Mouse (Mus musculus) stomach, embryonic 15.5 days (tissue): ENCODE results near the gene Gm20388. TPM values are rescaled to one million over a fixed set of nuclear protein-coding genes. Genes with fewer than 3 reads are reported as not detected.

Experiments used
- ATAC-seq: fragments of 200-750 bp; cut with Nextera tagmentation; 2 replicates; pipeline ENCODE4 v1.8.0; 2017; ENCODE audit warnings: low read depth, moderate number of reproducible peaks, moderate TSS enrichment; ENCODE audit not compliant: insufficient read depth, low FRiP score
- H3K27ac ChIP-seq: fragments of 300-500 bp; sonication (generic); 2 replicates; pipeline ENCODE4 v1.5.1; 2015; ENCODE audit warnings: mild to moderate bottlenecking, inconsistent platforms
- H3K27me3 ChIP-seq: fragments of 300-500 bp; sonication (generic); replicated peaks from 2 replicates; pipeline ENCODE4 v1.6.1; 2015; ENCODE audit warnings: inconsistent platforms
- H3K36me3 ChIP-seq: fragments of 300-500 bp; sonication (generic); 2 replicates; pipeline ENCODE4 v1.6.1; 2015; ENCODE audit warnings: inconsistent platforms
- H3K4me1 ChIP-seq: fragments of 300-500 bp; sonication (generic); 2 replicates; pipeline ENCODE4 v1.6.1; 2015; ENCODE audit warnings: inconsistent platforms
- H3K4me2 ChIP-seq: fragments of 300-500 bp; sonication (generic); 2 replicates; pipeline ENCODE4 v1.6.1; 2015; ENCODE audit warnings: mild to moderate bottlenecking, inconsistent platforms
- H3K4me3 ChIP-seq: fragments of 300-500 bp; sonication (generic); replicated peaks from 2 replicates; pipeline ENCODE4 v1.5.1; 2015; ENCODE audit warnings: inconsistent platforms
- H3K9ac ChIP-seq: fragments of 300-500 bp; sonication (generic); 2 replicates; pipeline ENCODE4 v1.6.1; 2015; ENCODE audit warnings: inconsistent platforms
- H3K9me3 ChIP-seq: fragments of 300-500 bp; sonication (generic); 2 replicates; pipeline ENCODE4 v1.6.1; 2016; ENCODE audit warnings: inconsistent platforms
- WGBS: fragments of 180-500 bp; shearing (Covaris S2); methylation state at CpG from one replicate; pipeline ENCODE4 v1.1.7; 2015; 5-methylcytosine and 5-hydroxymethylcytosine counted together
- polyA plus RNA-seq: library from polyadenylated mRNA; unstranded; fragments of >200 nt; fragmentation: Nextera tagmentation; extraction: Ambion mirVana; gene quantifications from 2 replicates; pipeline ENCODE4 v1.2.1, GENCODE M21; 2015

The Gm20388 gene
- polyA plus RNA-seq, 1 experiment from 2014 or later, result not detected

- Histone ChIP-seq H3K27ac (no peak overlapping the region), H3K9me3 (no peaks in the 10 kb centered on the region), H3K36me3 (no peaks in the 10 kb centered on the region), H3K4me1 (peaks cover 20% of the 10 kb centered on the region), H3K4me3 (no peak overlapping the region), H3K4me2 (no peak overlapping the region), H3K9ac (no peak overlapping the region), H3K27me3 (no peaks in the 10 kb centered on the region)
- WGBS, result 56% methylated on average over 20 of the region's 20 CpGs
- ATAC-seq, result no peak; the same call in 1 of the 2 replicates
These were observed 2199.7 kb downstream of the Gm20388 start for GRCm38 (mm10) chr8:122110240-122110866.

GRCm38 (mm10) chr8:122110867-122111253 is 2200.2 kb downstream of the Gm20388 start:
- no peak overlapping the region for H3K27ac ChIP-seq

GRCm38 (mm10) chr8:122111745-122112144 is 2201.1 kb downstream of the Gm20388 start:
- no peak overlapping the region for H3K4me2 ChIP-seq
- H3K9ac ChIP-seq, result no peak overlapping the region
- no peak overlapping the region for H3K4me3 ChIP-seq
- no peak for ATAC-seq
- H3K27me3 ChIP-seq, result no peaks in the 10 kb centered on the region
- no peaks in the 10 kb centered on the region for H3K9me3 ChIP-seq
- H3K36me3 ChIP-seq, result no peaks in the 10 kb centered on the region
- 45% methylated on average over 11 of the region's 11 CpGs for WGBS
- no peak overlapping the region for H3K27ac ChIP-seq
- H3K4me1 ChIP-seq, result peaks cover 10% of the 10 kb centered on the region; the same call in 1 of the 2 replicates

More at GRCm38 (mm10) chr8:122110867-122111253, 2200.2 kb downstream of the Gm20388 start:
- no peaks in the 10 kb centered on the region for H3K27me3 ChIP-seq
- H3K4me1 ChIP-seq, result peaks cover 19% of the 10 kb centered on the region
- no peaks in the 10 kb centered on the region for H3K9me3 ChIP-seq
- 30% methylated on average over 6 of the region's 6 CpGs for WGBS
- no peak overlapping the region for H3K9ac ChIP-seq
- H3K4me3 ChIP-seq, result no peak overlapping the region
- no peaks in the 10 kb centered on the region for H3K36me3 ChIP-seq
- no peak overlapping the region for H3K4me2 ChIP-seq
- ATAC-seq, result no peak

- no peak overlapping the region for H3K27ac ChIP-seq
- 62% methylated on average over 14 of the region's 14 CpGs for WGBS
- H3K4me2 ChIP-seq, result no peak overlapping the region
- H3K9ac ChIP-seq, result no peak overlapping the region
- no peak overlapping the region for H3K4me3 ChIP-seq
- H3K9me3 ChIP-seq, result no peaks in the 10 kb centered on the region
- no peak for ATAC-seq
- no peaks in the 10 kb centered on the region for H3K36me3 ChIP-seq
- H3K27me3 ChIP-seq, result no peaks in the 10 kb centered on the region
- H3K4me1 ChIP-seq, result peaks cover 10% of the 10 kb centered on the region; the same call in 1 of the 2 replicates
These were observed 2201.8 kb downstream of the Gm20388 start for GRCm38 (mm10) chr8:122112264-122112965.

GRCm38 (mm10) chr8:122114890-122115289 is 2204.2 kb downstream of the Gm20388 start:
- H3K4me1 ChIP-seq, result peaks cover 13% of the 10 kb centered on the region; the same call in 1 of the 2 replicates
- no peaks in the 10 kb centered on the region for H3K27me3 ChIP-seq

GRCm38 (mm10) chr8:122116716-122117357 is 2206.2 kb downstream of the Gm20388 start:
- Histone ChIP-seq H3K4me1 (0 out of 2 replicates have a peak, but pooled peaks cover 3% of the 10 kb centered on the region), H3K9ac (no peak overlapping the region)

More at GRCm38 (mm10) chr8:122114890-122115289, 2204.2 kb downstream of the Gm20388 start:
- no peak overlapping the region for H3K4me3 ChIP-seq
- no peaks in the 10 kb centered on the region for H3K36me3 ChIP-seq
- no peak for ATAC-seq
- H3K9me3 ChIP-seq, result no peaks in the 10 kb centered on the region
- no peak overlapping the region for H3K9ac ChIP-seq
- 89% methylated on average over 2 of the region's 2 CpGs for WGBS
- H3K4me2 ChIP-seq, result no peak overlapping the region
- no peak overlapping the region for H3K27ac ChIP-seq

GRCm38 (mm10) chr8:122118097-122118496 is 2207.5 kb downstream of the Gm20388 start:
- no peaks in the 10 kb centered on the region for H3K9me3 ChIP-seq
- 71% methylated on average over 10 of the region's 10 CpGs for WGBS
- no peak overlapping the region for H3K27ac ChIP-seq
- H3K9ac ChIP-seq, result no peak overlapping the region
- H3K27me3 ChIP-seq, result no peaks in the 10 kb centered on the region
- no peak overlapping the region for H3K4me3 ChIP-seq
- ATAC-seq, result no peak
- no peaks in the 10 kb centered on the region for H3K36me3 ChIP-seq
- H3K4me1 ChIP-seq, result 0 out of 2 replicates have a peak, but pooled peaks cover 3% of the 10 kb centered on the region
- H3K4me2 ChIP-seq, result no peak overlapping the region

More at GRCm38 (mm10) chr8:122116716-122117357, 2206.2 kb downstream of the Gm20388 start:
- H3K27me3 ChIP-seq, result no peaks in the 10 kb centered on the region
- WGBS, result 87% methylated on average over 7 of the region's 7 CpGs
- no peak overlapping the region for H3K4me3 ChIP-seq
- ATAC-seq, result no peak
- no peaks in the 10 kb centered on the region for H3K36me3 ChIP-seq
- no peak overlapping the region for H3K27ac ChIP-seq
- no peak overlapping the region for H3K4me2 ChIP-seq
- H3K9me3 ChIP-seq, result no peaks in the 10 kb centered on the region

- H3K9ac ChIP-seq, result no peak overlapping the region
- ATAC-seq, result no peak
These were observed 2207.9 kb downstream of the Gm20388 start for GRCm38 (mm10) chr8:122118536-122118935.

GRCm38 (mm10) chr8:122124326-122124725 is 2213.7 kb downstream of the Gm20388 start:
- Histone ChIP-seq H3K36me3 (no peaks in the 10 kb centered on the region), H3K4me3 (no peak overlapping the region), H3K4me1 (no peaks in the 10 kb centered on the region), H3K9me3 (no peaks in the 10 kb centered on the region), H3K27ac (no peak overlapping the region), H3K9ac (no peak overlapping the region), H3K4me2 (no peak overlapping the region), H3K27me3 (no peaks in the 10 kb centered on the region)
- ATAC-seq, result no peak
- 88% methylated on average over 3 of the region's 3 CpGs for WGBS

More at GRCm38 (mm10) chr8:122118536-122118935, 2207.9 kb downstream of the Gm20388 start:
- no peak overlapping the region for H3K4me3 ChIP-seq
- H3K27ac ChIP-seq, result no peak overlapping the region
- 75% methylated on average over 15 of the region's 15 CpGs for WGBS
- H3K4me2 ChIP-seq, result no peak overlapping the region
- no peaks in the 10 kb centered on the region for H3K36me3 ChIP-seq
- no peaks in the 10 kb centered on the region for H3K9me3 ChIP-seq
- no peaks in the 10 kb centered on the region for H3K27me3 ChIP-seq
- 0 out of 2 replicates have a peak, but pooled peaks cover 3% of the 10 kb centered on the region for H3K4me1 ChIP-seq

GRCm38 (mm10) chr8:122126659-122127058 is 2216.0 kb downstream of the Gm20388 start:
- Histone ChIP-seq H3K4me3 (no peak overlapping the region), H3K9ac (no peak overlapping the region), H3K4me2 (no peak overlapping the region), H3K4me1 (no peaks in the 10 kb centered on the region), H3K27ac (no peak overlapping the region), H3K27me3 (no peaks in the 10 kb centered on the region), H3K9me3 (no peaks in the 10 kb centered on the region), H3K36me3 (no peaks in the 10 kb centered on the region)
- 56% methylated on average over 8 of the region's 8 CpGs for WGBS
- no peak for ATAC-seq

GRCm38 (mm10) chr8:122134121-122134529 is 2223.5 kb downstream of the Gm20388 start:
- Histone ChIP-seq H3K4me2 (no peak overlapping the region), H3K36me3 (no peaks in the 10 kb centered on the region), H3K27ac (no peak overlapping the region), H3K9me3 (no peaks in the 10 kb centered on the region), H3K9ac (no peak overlapping the region), H3K4me3 (no peak overlapping the region), H3K27me3 (no peaks in the 10 kb centered on the region), H3K4me1 (no peaks in the 10 kb centered on the region)
- WGBS, result 73% methylated on average over 3 of the region's 3 CpGs
- ATAC-seq, result no peak

- H3K27ac ChIP-seq, result no peak overlapping the region
- no peak overlapping the region for H3K9ac ChIP-seq
- no peak overlapping the region for H3K4me2 ChIP-seq
- ATAC-seq, result no peak
- no peaks in the 10 kb centered on the region for H3K4me1 ChIP-seq
- WGBS, result 56% methylated on average over 5 of the region's 5 CpGs
- H3K9me3 ChIP-seq, result no peaks in the 10 kb centered on the region
- no peaks in the 10 kb centered on the region for H3K36me3 ChIP-seq
- H3K27me3 ChIP-seq, result no peaks in the 10 kb centered on the region
- H3K4me3 ChIP-seq, result no peak overlapping the region
These were observed 2224.9 kb downstream of the Gm20388 start for GRCm38 (mm10) chr8:122135494-122135893.
